In genomic region chr11:55110566-55111169, GRCm38 (mm10) we compare ENCODE assay signal across 16 mouse cellular contexts. TPM values are rescaled to one million over a fixed set of nuclear protein-coding genes. Genes with fewer than 3 reads are reported as not detected.
DNase-seq lines count a peak whose midpoint lies in the region; TF ChIP-seq lines count a peak whose summit lies in the region.
"Had no signal": no experiment of that assay in that cellular context is flagged by ENCODE, and none has a peak within 500 bp of the region (broad histone marks: within the 10 kb centered on the region; RNA-seq: fewer than 3 reads in every experiment).

No protein-coding gene starts in this region.

- 67% methylated on average over 7 of the region's 7 CpGs for WGBS in heart, adult 2 months

- no peak for TF ChIP-seq CTCF in heart, adult 2 months (IDR thresholded peaks at IDR 0.05)

- H3K36me3 ChIP-seq in heart, adult 2 months (ENCODE audit: control insufficient read depth, insufficient read depth, low read length), result no peaks in the 10 kb centered on the region
- H3K36me3 ChIP-seq: embryonic facial prominence, embryonic 15.5 days; forebrain, embryonic 12.5 days; hindbrain, embryonic 10.5 days had no signal

- H3K4me3 ChIP-seq in heart, adult 2 months, result no peak overlapping the region
- H3K4me3 ChIP-seq: embryonic facial prominence, embryonic 15.5 days; forebrain, embryonic 12.5 days; hindbrain, embryonic 10.5 days had no signal

- H3K9ac ChIP-seq in heart, adult 2 months (ENCODE audit: low read depth, low read length), result no peak overlapping the region
- H3K9ac ChIP-seq: embryonic facial prominence, embryonic 15.5 days; forebrain, embryonic 12.5 days had no signal

- TF ChIP-seq POLR2A in heart, adult 2 months (IDR thresholded peaks at IDR 0.05; ENCODE audit: insufficient read depth, low read depth, low read length), result no peak

- no peaks in the 10 kb centered on the region for H3K27me3 ChIP-seq in heart, adult 2 months (ENCODE audit: control insufficient read depth, insufficient read depth, low read length)
- H3K27me3 ChIP-seq: embryonic facial prominence, embryonic 15.5 days; forebrain, embryonic 12.5 days; Patski had no signal

- TF ChIP-seq EP300 in heart, adult 2 months (IDR thresholded peaks at IDR 0.05; ENCODE audit: insufficient read depth, low read depth, low read length), result no peak

- no peak overlapping the region for H3K27ac ChIP-seq in heart, adult 2 months
- H3K27ac ChIP-seq: embryonic facial prominence, embryonic 15.5 days; forebrain, embryonic 12.5 days; hindbrain, embryonic 10.5 days had no signal

- H3K79me2 ChIP-seq in heart, adult 2 months (replicated peaks; ENCODE audit: control insufficient read depth, insufficient read depth, low read length), result no peaks in the 10 kb centered on the region

- H3K4me1 ChIP-seq in heart, adult 2 months (ENCODE audit: control insufficient read depth, insufficient read depth, low read length), result no peaks in the 10 kb centered on the region
- H3K4me1 ChIP-seq: forebrain, embryonic 12.5 days had no signal

- intact Hi-C loops in heart, adult 2 months (cut with DNase I), result no loop called here
- intact Hi-C loops in left cerebral cortex, postnatal 4 days (cut with DNase I), result no loop called here
- intact Hi-C loops in left cerebral cortex, postnatal 10 days (cut with DNase I), result no loop called here

- DNase-seq in adrenal gland, postnatal 10 days, result peak; percentile 37
- DNase-seq in adrenal gland, postnatal 4 days (ENCODE audit: low spot score in 2 of 2), result no peak
- DNase-seq in heart, postnatal 4 days, result peak; percentile 15
- no peak for DNase-seq in heart, adult 2 months
- DNase-seq in left cerebral cortex, postnatal 4 days, result peak; percentile 41
- DNase-seq in left cerebral cortex, postnatal 10 days (ENCODE audit: extremely low spot score in 1 of 2, low spot score in 2 of 2), result no peak
- DNase-seq in testis, postnatal 10 days (ENCODE audit: low spot score), result peak; percentile 70
- no peak for DNase-seq in testis, postnatal 14 days (ENCODE audit: low spot score)
- DNase-seq: liver had no signal

RNA-seq across cellular contexts. Expression of gene Gm2a, which starts 12.8 kb away (rescaled TPM):
- 10 to 100 TPM; 75.3 to 78.6 TPM for total RNA-seq in adrenal gland, postnatal 10 days (2021)
- total RNA-seq in adrenal gland, postnatal 4 days (2021), result 100 to 1,000 TPM; 114 to 115 TPM
- total RNA-seq in heart, postnatal 4 days (2021), result 10 to 100 TPM; 12.4 to 13.1 TPM
- total RNA-seq in heart, adult 2 months (2021), result 10 to 100 TPM; 10.3 to 10.8 TPM
- 18.6 and 19.8 TPM in 2 replicates for polyA plus RNA-seq in heart, adult 2 months (2012; rRNA removed)
- 10 to 100 TPM; 31.0 to 32.2 TPM for total RNA-seq in left cerebral cortex, postnatal 4 days (2021)
- total RNA-seq in left cerebral cortex, postnatal 10 days (2021), result 10 to 100 TPM; 43.8 to 45.2 TPM

RNA-seq across cellular contexts. Expression of gene Ccdc69, which starts 32.7 kb away (rescaled TPM):
- total RNA-seq in adrenal gland, postnatal 10 days (2021), result 1 to 10 TPM; 7.3 to 7.8 TPM
- 1 to 10 TPM; 4.9 to 5.0 TPM for total RNA-seq in adrenal gland, postnatal 4 days (2021)
- total RNA-seq in heart, postnatal 4 days (2021), result 10 to 100 TPM in 1 of 2 experiments, 1 to 10 TPM in 1; 9.2 to 12.2 TPM
- total RNA-seq in heart, adult 2 months (2021), result 1 to 10 TPM; 6.5 to 9.7 TPM
- 9.2 and 24.8 TPM in 2 replicates for polyA plus RNA-seq in heart, adult 2 months (2012; rRNA removed)
- total RNA-seq in left cerebral cortex, postnatal 4 days (2021), result not detected
- under 1 TPM; 0.36 to 0.56 TPM for total RNA-seq in left cerebral cortex, postnatal 10 days (2021)
- polyA plus RNA-seq: Patski had no signal

RNA-seq across cellular contexts. Expression of gene Slc36a3, which starts 40.8 kb away (rescaled TPM):
- total RNA-seq in adrenal gland, postnatal 10 days (2021), result not detected
- total RNA-seq in adrenal gland, postnatal 4 days (2021), result not detected
- not detected for total RNA-seq in heart, postnatal 4 days (2021)
- not detected for total RNA-seq in heart, adult 2 months (2021)
- not detected in 2 replicates for polyA plus RNA-seq in heart, adult 2 months (2012; rRNA removed)
- not detected for total RNA-seq in left cerebral cortex, postnatal 4 days (2021)
- total RNA-seq in left cerebral cortex, postnatal 10 days (2021), result not detected
- total RNA-seq: adrenal gland, adult 18-20 months had no signal
- polyA plus RNA-seq: embryonic facial prominence, embryonic 15.5 days; forebrain, embryonic 12.5 days; hindbrain, embryonic 10.5 days; lung, postnatal 0 days; Patski; stomach, embryonic 16.5 days had no signal

Comparison
In these comparisons a context has a peak if more than half of its experiments do, and no peak if none do; other contexts are left out.
1. DNase-seq: peak in adrenal gland, postnatal 10 days (single experiment), heart, postnatal 4 days (single experiment), left cerebral cortex, postnatal 4 days (single experiment) and testis, postnatal 10 days (single experiment); none in adrenal gland, postnatal 4 days (0 of 2), heart, adult 2 months (0 of 2), left cerebral cortex, postnatal 10 days (0 of 2) and testis, postnatal 14 days (single experiment).